Mouse (Mus musculus) heart, embryonic 16.5 days (tissue): ENCODE data around the gene Ston2. TPM values are rescaled to one million over a fixed set of nuclear protein-coding genes. Genes with fewer than 3 reads are reported as not detected.
"Not testable (repeated sequence)": the region's sequence is repeated elsewhere in the genome, so short reads cannot be mapped to it uniquely, and the experiment has no call there.

Experiments used
- ATAC-seq: fragments of 200-750 bp; cut with Nextera tagmentation; replicated peaks from 2 replicates; pipeline ENCODE4 v1.8.0; 2017; ENCODE audit warnings: moderate number of reproducible peaks; ENCODE audit not compliant: insufficient read depth, low FRiP score; ENCODE audit errors: extremely low read depth
- H3K27ac ChIP-seq: fragments of 300-500 bp; sonication (generic); 2 replicates; pipeline ENCODE4 v1.5.1; 2014; ENCODE audit warnings: mild to moderate bottlenecking, low read length, control low read depth, moderate library complexity
- H3K27me3 ChIP-seq: fragments of 300-500 bp; sonication (generic); 2 replicates; pipeline ENCODE4 v1.6.1; 2014; ENCODE audit warnings: low read length, mixed read lengths; ENCODE audit not compliant: control insufficient read depth, insufficient read depth
- H3K36me3 ChIP-seq: fragments of 300-500 bp; sonication (generic); 2 replicates; pipeline ENCODE4 v1.6.1; 2014; ENCODE audit not compliant: control insufficient read depth, insufficient read depth
- H3K4me1 ChIP-seq: fragments of 300-500 bp; sonication (generic); 2 replicates; pipeline ENCODE4 v1.6.1; 2014; ENCODE audit warnings: low read length, mixed read lengths; ENCODE audit not compliant: control insufficient read depth, insufficient read depth
- H3K4me2 ChIP-seq: fragments of 300-500 bp; sonication (generic); 2 replicates; pipeline ENCODE4 v1.6.1; 2014; ENCODE audit warnings: low read depth, mild to moderate bottlenecking, control low read depth, low read length
- H3K4me3 ChIP-seq: fragments of 300-500 bp; sonication (generic); 2 replicates; pipeline ENCODE4 v1.5.1; 2014; ENCODE audit warnings: mild to moderate bottlenecking, control low read depth, low read length
- H3K9ac ChIP-seq: fragments of 300-500 bp; sonication (generic); 2 replicates; pipeline ENCODE4 v1.6.1; 2014; ENCODE audit warnings: low read length, control low read depth
- H3K9me3 ChIP-seq: fragments of 300-500 bp; sonication (generic); replicated peaks from 2 replicates; pipeline ENCODE4 v1.6.1; 2016; ENCODE audit warnings: low read length; ENCODE audit not compliant: control insufficient read depth
- WGBS: fragments of 180-500 bp; shearing (Covaris S2); extraction: QIAGEN DNeasy Blood & Tissue Kit; methylation state at CpG from one replicate; pipeline ENCODE4 v1.1.7; 2014; 5-methylcytosine and 5-hydroxymethylcytosine counted together
- microRNA-seq: library from miRNA; unstranded; fragments of <30 nt; microRNA quantifications from one replicate; pipeline ENCODE4, GENCODE M21; 2017
- polyA plus RNA-seq: library from polyadenylated mRNA; unstranded; fragments of >200 nt; fragmentation: Nextera tagmentation; extraction: Ambion mirVana; gene quantifications from 2 replicates; pipeline ENCODE4 v1.2.1, GENCODE M21; 2015

The Ston2 gene
- polyA plus RNA-seq, 1 experiment from 2014 or later = 3.7 TPM

DNA sequence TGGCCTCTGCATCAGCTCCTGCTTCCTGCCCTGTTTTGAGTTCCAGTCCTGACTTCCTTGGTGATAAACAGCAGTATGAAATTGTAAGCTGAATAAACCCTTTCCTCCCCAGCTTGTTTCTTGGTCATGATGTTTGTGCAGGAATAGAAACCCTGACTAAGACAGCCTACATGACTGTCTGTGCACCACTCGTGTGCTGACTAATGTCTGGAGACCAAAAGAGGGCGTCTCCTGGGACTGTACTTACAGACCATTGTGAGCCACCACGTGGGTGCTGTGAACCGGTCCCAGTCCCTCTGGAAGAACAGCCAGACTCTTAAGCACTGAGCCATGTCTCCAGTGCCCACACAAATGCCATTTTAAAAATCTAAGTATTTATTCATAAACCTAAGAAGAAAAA, 202.4 kb downstream of the Ston2 start:
- not testable (repeated sequence) for H3K9me3 ChIP-seq, H3K27ac ChIP-seq, ATAC-seq, H3K9ac ChIP-seq, H3K4me3 ChIP-seq, H3K36me3 ChIP-seq, H3K27me3 ChIP-seq, H3K4me2 ChIP-seq
- peaks cover 34% of the 10 kb centered on the region for H3K4me1 ChIP-seq
- WGBS = 90% methylated on average over 4 of the region's 4 CpGs

DNA sequence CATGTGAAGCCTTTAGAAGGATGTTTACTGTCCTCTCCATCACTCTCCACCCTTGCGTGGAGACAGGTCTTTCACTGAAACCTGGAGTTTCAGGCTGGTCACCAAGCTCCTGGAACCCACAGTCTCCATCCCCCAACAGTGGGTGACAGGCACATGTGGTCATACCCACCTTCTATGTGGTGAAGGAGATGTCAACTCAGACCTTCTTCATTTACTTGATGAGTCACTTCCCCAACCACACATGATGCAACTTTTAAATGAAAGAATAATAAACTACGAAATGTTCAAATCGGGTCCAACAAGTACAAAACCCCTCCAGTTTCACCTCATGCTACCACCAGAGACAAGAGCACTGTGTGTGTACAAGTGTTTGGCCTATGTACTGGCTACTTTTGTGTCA, 203.0 kb downstream of the Ston2 start:
- H3K4me3 ChIP-seq = no peak overlapping the region
- no peak overlapping the region for H3K4me2 ChIP-seq
- 92% methylated on average over 3 of the region's 3 CpGs for WGBS
- peaks cover 10% of the 10 kb centered on the region; the same call in 1 of the 2 replicates for H3K36me3 ChIP-seq
- no peak overlapping the region for H3K9ac ChIP-seq
- H3K4me1 ChIP-seq = peaks cover 33% of the 10 kb centered on the region
- no peak for ATAC-seq
- H3K27ac ChIP-seq = no peak overlapping the region
- no peaks in the 10 kb centered on the region for H3K27me3 ChIP-seq
- H3K9me3 ChIP-seq = no peaks in the 10 kb centered on the region; the same call in 1 of the 2 replicates

DNA sequence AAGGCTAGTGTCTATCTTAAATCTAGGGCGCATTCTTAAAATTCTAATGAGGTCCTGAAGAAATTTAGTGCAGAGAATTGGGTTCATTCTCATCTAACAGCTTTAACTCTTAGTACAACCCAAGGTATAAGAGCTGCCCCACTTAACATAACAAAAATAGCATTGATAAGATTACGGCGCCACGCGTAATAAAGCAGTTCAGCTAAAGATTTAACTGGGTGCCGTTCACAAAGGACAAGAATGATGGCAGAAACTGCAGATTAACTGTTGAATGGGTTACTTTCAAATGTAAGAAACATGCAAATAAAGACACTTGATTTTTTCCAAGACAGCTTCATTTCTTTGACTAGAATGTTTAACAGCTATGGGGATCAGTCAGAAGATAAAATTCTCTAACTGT, 204.8 kb downstream of the Ston2 start:
- ATAC-seq = no peak
- peak overlapping the region; percentile 27 for H3K4me2 ChIP-seq
- no peak overlapping the region for H3K9ac ChIP-seq
- peaks cover 10% of the 10 kb centered on the region; the same call in 1 of the 2 replicates for H3K36me3 ChIP-seq
- H3K9me3 ChIP-seq = no peaks in the 10 kb centered on the region; the same call in 1 of the 2 replicates
- H3K27me3 ChIP-seq = no peaks in the 10 kb centered on the region
- no peak overlapping the region for H3K4me3 ChIP-seq
- peaks cover 33% of the 10 kb centered on the region for H3K4me1 ChIP-seq
- WGBS = 43% methylated on average over 6 of the region's 6 CpGs
- H3K27ac ChIP-seq = no peak overlapping the region

Small RNAs within 50 kb of the gene (microRNA-seq; reads per million reads assigned to microRNA genes)
- gene Gm22015 = not detected

Other genes with a start within 250 kb of the Ston2 start
- gene Gtf2a1, start 197.9 kb downstream of the Ston2 start, polyA plus RNA-seq = 27.9 and 28.9 TPM in 2 replicates
- gene Sel1l, start 60.8 kb upstream of the Ston2 start, polyA plus RNA-seq = 51.9 and 54.7 TPM in 2 replicates